Mouse (Mus musculus): Measurements from ENCODE around the gene Msrb1.

- no peak for TF ChIP-seq CTCF (IDR thresholded peaks at IDR 0.05; ENCODE audit: control insufficient read depth, insufficient read depth, insufficient read length)
- no peak for TF ChIP-seq MYOD1 (IDR thresholded peaks at IDR 0.05; ENCODE audit: control insufficient read depth, insufficient read length, low read depth)
- no peak for TF ChIP-seq CEBPB (IDR thresholded peaks at IDR 0.05; ENCODE audit: low read depth)
- TF ChIP-seq USF1 (IDR thresholded peaks at IDR 0.05; ENCODE audit: low read depth): no peak
Measured at GRCm38 (mm10) chr17:24792190-24792589, 55.7 kb downstream of the Msrb1 start.

All from C2C12 (cell line).